Mouse (Mus musculus): ENCODE data around the gene Gpx5.
"Not testable (repeated sequence)": the region's sequence is repeated elsewhere in the genome, so short reads cannot be mapped to it uniquely, and the experiment has no call there.

The Gpx5 gene

GRCm38 (mm10) chr13:21268262-21268661 is 24.3 kb downstream of the Gpx5 start:
- in situ Hi-C loops (cut with MseI, MboI), result no loop called here

GRCm38 (mm10) chr13:21267541-21267940 is 25.0 kb downstream of the Gpx5 start:
- in situ Hi-C loops (cut with MseI, MboI), result no loop called here

GRCm38 (mm10) chr13:21265736-21266135 is 26.8 kb downstream of the Gpx5 start:
- in situ Hi-C loops (cut with MseI, MboI), result no loop called here

- in situ Hi-C loops (cut with MseI, MboI), result no loop called here
These were observed 28.2 kb downstream of the Gpx5 start for GRCm38 (mm10) chr13:21264366-21264765.

GRCm38 (mm10) chr13:21263910-21264309 is 28.6 kb downstream of the Gpx5 start:
- in situ Hi-C loops (cut with MseI, MboI), result no loop called here

- in situ Hi-C loops (cut with MseI, MboI), result no loop called here
These were observed 29.6 kb downstream of the Gpx5 start for GRCm38 (mm10) chr13:21262787-21263461.

GRCm38 (mm10) chr13:21260289-21260688 is 32.2 kb downstream of the Gpx5 start:
- in situ Hi-C loops (cut with MseI, MboI), result no loop called here

GRCm38 (mm10) chr13:21259677-21260113 is 32.8 kb downstream of the Gpx5 start:
- in situ Hi-C loops (cut with MseI, MboI), result no loop called here

GRCm38 (mm10) chr13:21259171-21259631 is 33.3 kb downstream of the Gpx5 start:
- in situ Hi-C loops (cut with MseI, MboI), result no loop called here

- in situ Hi-C loops (cut with MseI, MboI), result no loop called here
These were observed 34.0 kb downstream of the Gpx5 start for GRCm38 (mm10) chr13:21258524-21258923.

GRCm38 (mm10) chr13:21253986-21254385 is 38.5 kb downstream of the Gpx5 start:
- in situ Hi-C loops (cut with MseI, MboI), result no loop called here

- in situ Hi-C loops (cut with MseI, MboI), result no loop called here
These were observed 39.0 kb downstream of the Gpx5 start for GRCm38 (mm10) chr13:21253569-21253968.

GRCm38 (mm10) chr13:21253040-21253439 is 39.5 kb downstream of the Gpx5 start:
- in situ Hi-C loops (cut with MseI, MboI), result no loop called here

- in situ Hi-C loops (cut with MseI, MboI), result no loop called here
These were observed 42.4 kb downstream of the Gpx5 start for GRCm38 (mm10) chr13:21250074-21250681.

GRCm38 (mm10) chr13:21249022-21249421 is 43.5 kb downstream of the Gpx5 start:
- in situ Hi-C loops (cut with MseI, MboI), result no loop called here

GRCm38 (mm10) chr13:21246276-21246675 is 46.3 kb downstream of the Gpx5 start:
- in situ Hi-C loops (cut with MseI, MboI), result no loop called here

- in situ Hi-C loops (cut with MseI, MboI), result not testable (repeated sequence)
These were observed 47.6 kb downstream of the Gpx5 start for GRCm38 (mm10) chr13:21244967-21245366.

GRCm38 (mm10) chr13:21244089-21244488 is 48.4 kb downstream of the Gpx5 start:
- in situ Hi-C loops (cut with MseI, MboI), result no loop called here

- in situ Hi-C loops (cut with MseI, MboI), result no loop called here
These were observed 49.3 kb downstream of the Gpx5 start for GRCm38 (mm10) chr13:21243196-21243595.

- in situ Hi-C loops (cut with MseI, MboI), result no loop called here
These were observed 50.0 kb downstream of the Gpx5 start for GRCm38 (mm10) chr13:21242408-21243125.

- in situ Hi-C loops (cut with MseI, MboI), result no loop called here
These were observed 51.7 kb downstream of the Gpx5 start for GRCm38 (mm10) chr13:21240788-21241187.

GRCm38 (mm10) chr13:21237161-21237560 is 55.4 kb downstream of the Gpx5 start:
- in situ Hi-C loops (cut with MseI, MboI), result loop anchor here in 1 of 2 experiments (10.0 kb wide), 1 partner anchor 88 kb away; no protein-coding TSS in a partner anchor

Measured in mouse trophoblast stem cell (cell line).